Mouse (Mus musculus): ENCODE measurements around the gene Tbcel. TPM values are rescaled to one million over a fixed set of nuclear protein-coding genes. Genes with fewer than 3 reads are reported as not detected.

The Tbcel gene
- polyA plus RNA-seq, 1 experiment from 2014 or later, result 13.0 TPM

DNA sequence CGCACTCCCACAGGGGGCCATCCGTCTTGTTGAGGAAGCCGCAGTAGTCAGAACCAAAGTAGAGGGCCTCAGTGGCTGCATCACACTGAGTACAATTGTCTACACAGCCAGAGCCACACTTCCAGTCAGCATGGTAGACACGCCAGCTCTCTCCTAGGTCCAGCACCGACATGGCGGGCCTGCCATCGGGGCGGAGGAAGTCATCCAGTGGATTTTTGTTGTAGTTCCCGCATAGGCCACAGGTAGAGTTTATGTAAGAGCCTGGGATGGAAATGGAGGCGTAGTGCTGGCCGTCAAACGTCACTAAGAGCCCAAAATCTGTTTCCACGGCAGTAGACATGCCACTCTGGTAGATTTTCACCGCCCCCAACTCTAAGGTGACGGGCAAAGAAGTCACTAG is 130.0 kb downstream of the Tbcel start:
- no peak overlapping the region for H3K4me2 ChIP-seq (ENCODE audit: low read depth, low read length)
- H3K27me3 ChIP-seq (ENCODE audit: control insufficient read depth, insufficient read depth, low read depth, low read length), result no peaks in the 10 kb centered on the region
- WGBS (ENCODE audit: insufficient replicate concordance), result 78% methylated on average over 15 of the region's 15 CpGs
- no peak overlapping the region for H3K27ac ChIP-seq (ENCODE audit: low read length)
- H3K4me3 ChIP-seq (ENCODE audit: low read depth, low read length), result no peak overlapping the region
- no peaks in the 10 kb centered on the region for H3K36me3 ChIP-seq (ENCODE audit: control insufficient read depth, insufficient read depth)
- H3K9ac ChIP-seq (ENCODE audit: low read depth, low read length), result no peak overlapping the region
- H3K9me3 ChIP-seq (replicated peaks; ENCODE audit: control insufficient read depth, low read length), result no peaks in the 10 kb centered on the region
- H3K4me1 ChIP-seq (ENCODE audit: control insufficient read depth, low read depth, low read length), result no peaks in the 10 kb centered on the region; the same call in 1 of the 2 replicates
- ATAC-seq (ENCODE audit: low read depth), result no peak

DNA sequence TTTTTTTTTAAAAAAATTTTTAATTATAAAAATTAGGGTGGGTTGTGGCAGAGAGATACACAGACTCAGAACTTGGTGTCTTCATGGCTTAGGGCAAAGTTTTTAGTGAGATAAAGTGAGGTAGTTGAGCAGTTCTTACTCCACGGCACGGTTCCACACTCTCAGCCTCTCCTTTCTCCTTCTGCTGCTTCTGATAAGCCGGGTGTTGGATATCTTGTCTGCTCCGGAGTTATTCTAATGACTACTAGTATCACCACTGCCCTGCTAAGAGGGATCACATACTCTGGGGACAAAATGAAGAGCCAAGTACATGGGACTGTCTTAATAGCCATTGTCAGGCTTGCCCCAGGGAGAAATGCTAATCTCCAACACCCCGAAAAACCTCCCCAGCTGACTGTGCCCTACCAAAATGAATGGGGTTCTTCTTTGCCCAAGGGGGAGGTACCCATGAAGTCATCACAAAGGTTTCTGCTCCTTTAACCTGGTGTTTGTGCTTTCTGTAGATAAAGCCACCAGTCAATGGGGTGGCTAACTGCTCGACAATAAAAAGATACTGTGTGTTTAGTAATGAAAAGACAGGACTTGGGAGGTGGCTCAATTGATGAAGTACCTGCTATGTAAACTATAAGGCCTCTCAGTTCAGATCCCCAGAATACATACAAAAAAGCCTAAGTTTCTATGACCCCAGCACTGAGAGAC is 135.8 kb downstream of the Tbcel start:
- Histone ChIP-seq H3K4me2 (ENCODE audit: low read depth, low read length) (0 out of 2 replicates have a peak overlapping the region, but pooled peaks have one; percentile 20), H3K4me3 (ENCODE audit: low read depth, low read length) (no peak overlapping the region), H3K27ac (ENCODE audit: low read length) (peak overlapping the region; percentile 57), H3K27me3 (ENCODE audit: control insufficient read depth, insufficient read depth, low read depth, low read length) (no peaks in the 10 kb centered on the region), H3K36me3 (ENCODE audit: control insufficient read depth, insufficient read depth) (no peaks in the 10 kb centered on the region), H3K9me3 (replicated peaks; ENCODE audit: control insufficient read depth, low read length) (no peaks in the 10 kb centered on the region), H3K4me1 (ENCODE audit: control insufficient read depth, low read depth, low read length) (peaks cover 9% of the 10 kb centered on the region), H3K9ac (ENCODE audit: low read depth, low read length) (no peak overlapping the region; the same call in 1 of the 2 replicates)
- WGBS (ENCODE audit: insufficient replicate concordance), result 26% methylated on average over 6 of the region's 6 CpGs
- ATAC-seq (ENCODE audit: low read depth), result peak; percentile 91

Small RNA genes lying within 50 kb of the gene (microRNA-seq; reads per million reads assigned to microRNA genes)
- gene Gm44311, result not detected

Other genes starting within 250 kb of the Tbcel start
- gene Sc5d, start 243.6 kb downstream of the Tbcel start, polyA plus RNA-seq (2015; fragmentation: Nextera tagmentation; extraction: Ambion mirVana), result 101 and 103 TPM in 2 replicates
- 0.02 and 0.14 TPM in 2 replicates for gene Tecta, start 107.9 kb downstream of the Tbcel start, polyA plus RNA-seq (2015; fragmentation: Nextera tagmentation; extraction: Ambion mirVana)

Measured in liver, embryonic 16.5 days (tissue).